Mouse (Mus musculus) stomach, embryonic 15.5 days (tissue): ENCODE measurements at regions not wholly inside any gene's neighbourhood (a gene's known extent, or its start where the extent isn't known, plus 50 kb on each side); places are given as distances from the start of the nearest gene placed in this dataset.

Experiments
- ATAC-seq: fragments of 200-750 bp; cut with Nextera tagmentation; 2 replicates; pipeline ENCODE4 v1.8.0; 2017; ENCODE audit warnings: low read depth, moderate number of reproducible peaks, moderate TSS enrichment; ENCODE audit not compliant: insufficient read depth, low FRiP score
- H3K27ac ChIP-seq: fragments of 300-500 bp; sonication (generic); 2 replicates; pipeline ENCODE4 v1.5.1; 2015; ENCODE audit warnings: mild to moderate bottlenecking, inconsistent platforms
- H3K27me3 ChIP-seq: fragments of 300-500 bp; sonication (generic); replicated peaks from 2 replicates; pipeline ENCODE4 v1.6.1; 2015; ENCODE audit warnings: inconsistent platforms
- H3K36me3 ChIP-seq: fragments of 300-500 bp; sonication (generic); 2 replicates; pipeline ENCODE4 v1.6.1; 2015; ENCODE audit warnings: inconsistent platforms
- H3K4me1 ChIP-seq: fragments of 300-500 bp; sonication (generic); 2 replicates; pipeline ENCODE4 v1.6.1; 2015; ENCODE audit warnings: inconsistent platforms
- H3K4me2 ChIP-seq: fragments of 300-500 bp; sonication (generic); 2 replicates; pipeline ENCODE4 v1.6.1; 2015; ENCODE audit warnings: mild to moderate bottlenecking, inconsistent platforms
- H3K4me3 ChIP-seq: fragments of 300-500 bp; sonication (generic); replicated peaks from 2 replicates; pipeline ENCODE4 v1.5.1; 2015; ENCODE audit warnings: inconsistent platforms
- H3K9ac ChIP-seq: fragments of 300-500 bp; sonication (generic); 2 replicates; pipeline ENCODE4 v1.6.1; 2015; ENCODE audit warnings: inconsistent platforms
- H3K9me3 ChIP-seq: fragments of 300-500 bp; sonication (generic); 2 replicates; pipeline ENCODE4 v1.6.1; 2016; ENCODE audit warnings: inconsistent platforms
- WGBS: fragments of 180-500 bp; shearing (Covaris S2); methylation state at CpG from one replicate; pipeline ENCODE4 v1.1.7; 2015; 5-methylcytosine and 5-hydroxymethylcytosine counted together

DNA sequence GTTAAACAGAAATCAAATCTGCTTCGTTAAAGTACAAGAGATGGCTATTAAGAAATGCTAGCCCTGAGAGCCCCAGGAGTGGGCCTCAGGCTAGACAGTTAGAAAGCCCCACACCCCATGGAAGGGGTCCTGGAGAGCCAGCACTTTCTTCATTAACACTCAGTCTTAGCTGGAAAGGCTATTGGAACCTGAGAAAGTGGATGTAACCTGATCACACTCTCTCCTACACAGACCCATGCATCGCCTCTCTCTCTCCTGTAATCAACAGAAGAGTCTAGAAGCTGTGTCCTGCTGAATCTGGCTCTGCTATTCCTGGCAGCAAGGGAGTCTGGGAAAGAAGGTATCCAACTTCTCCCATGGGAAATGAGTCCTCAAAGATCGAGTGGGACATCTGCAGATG is 64.8 kb upstream of the Atl2 start:
- Histone ChIP-seq H3K27ac (no peak overlapping the region), H3K36me3 (no peaks in the 10 kb centered on the region), H3K4me3 (no peak overlapping the region), H3K9me3 (no peaks in the 10 kb centered on the region), H3K27me3 (no peaks in the 10 kb centered on the region), H3K9ac (no peak overlapping the region), H3K4me2 (no peak overlapping the region), H3K4me1 (peaks cover 4% of the 10 kb centered on the region; the same call in 1 of the 2 replicates)
- no peak for ATAC-seq
- 50% methylated on average over 3 of the region's 3 CpGs for WGBS

DNA sequence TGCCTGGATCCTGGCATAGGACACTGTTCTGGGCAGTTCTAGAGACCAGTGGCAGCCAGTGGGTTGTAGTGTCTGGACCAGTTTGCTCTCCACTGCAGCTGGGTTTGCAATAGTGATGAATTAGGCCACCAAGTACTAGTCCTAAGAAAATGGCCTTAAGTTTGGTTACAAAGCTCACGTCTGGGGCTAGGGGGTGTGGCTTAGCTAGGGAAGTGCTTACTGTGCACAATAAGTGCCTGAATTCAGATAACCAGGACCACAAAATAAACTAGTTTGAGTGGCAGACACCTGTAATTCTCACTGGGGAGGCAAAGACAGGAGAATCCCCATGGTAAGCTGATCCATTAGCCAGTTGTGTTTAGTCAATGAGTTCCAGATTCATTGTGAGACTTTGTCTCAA is 59.3 kb upstream of the Atl2 start:
- Histone ChIP-seq H3K4me2 (no peak overlapping the region), H3K9ac (no peak overlapping the region), H3K4me1 (0 out of 2 replicates have a peak, but pooled peaks cover 3% of the 10 kb centered on the region), H3K27me3 (no peaks in the 10 kb centered on the region), H3K9me3 (no peaks in the 10 kb centered on the region), H3K36me3 (no peaks in the 10 kb centered on the region), H3K4me3 (no peak overlapping the region), H3K27ac (no peak overlapping the region)
- ATAC-seq: no peak
- WGBS: 21% methylated on average over 1 of the region's 1 CpGs

DNA sequence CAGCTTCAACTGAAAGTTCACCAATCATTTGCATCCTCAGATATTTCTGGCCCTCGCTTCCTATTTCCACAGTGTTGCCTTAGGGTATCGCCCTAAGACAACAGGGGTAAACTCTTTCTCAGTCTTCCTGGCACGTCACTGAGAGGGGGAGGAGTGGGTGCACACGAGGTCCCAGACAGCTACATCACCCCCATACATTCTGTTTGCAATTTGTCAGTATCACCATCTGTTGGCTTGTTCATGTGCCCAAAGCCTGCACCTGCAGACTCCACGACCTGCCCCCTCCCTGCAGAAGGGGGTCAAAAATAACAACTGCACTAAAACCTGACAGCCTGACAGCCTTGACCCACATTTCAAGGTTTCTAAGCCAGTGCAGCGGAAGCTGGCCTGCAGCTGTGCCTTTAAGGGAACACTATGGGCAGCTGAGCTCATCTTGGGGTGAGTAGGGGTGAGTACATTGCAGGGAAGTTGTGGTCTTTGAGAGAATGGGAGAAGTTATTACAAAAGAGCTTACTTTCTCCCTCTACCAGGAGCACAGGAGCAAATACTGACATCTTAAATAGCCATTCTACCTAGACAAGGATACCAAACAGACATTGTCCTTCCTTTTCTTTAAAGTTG is 58.8 kb upstream of the Atl2 start:
- no peak for ATAC-seq
- no peaks in the 10 kb centered on the region for H3K27me3 ChIP-seq
- no peak overlapping the region for H3K27ac ChIP-seq
- WGBS: 53% methylated on average over 6 of the region's 6 CpGs
- 0 out of 2 replicates have a peak, but pooled peaks cover 3% of the 10 kb centered on the region for H3K4me1 ChIP-seq
- no peak overlapping the region for H3K4me2 ChIP-seq
- H3K9me3 ChIP-seq: no peaks in the 10 kb centered on the region
- H3K9ac ChIP-seq: no peak overlapping the region
- H3K36me3 ChIP-seq: no peaks in the 10 kb centered on the region
- no peak overlapping the region for H3K4me3 ChIP-seq

DNA sequence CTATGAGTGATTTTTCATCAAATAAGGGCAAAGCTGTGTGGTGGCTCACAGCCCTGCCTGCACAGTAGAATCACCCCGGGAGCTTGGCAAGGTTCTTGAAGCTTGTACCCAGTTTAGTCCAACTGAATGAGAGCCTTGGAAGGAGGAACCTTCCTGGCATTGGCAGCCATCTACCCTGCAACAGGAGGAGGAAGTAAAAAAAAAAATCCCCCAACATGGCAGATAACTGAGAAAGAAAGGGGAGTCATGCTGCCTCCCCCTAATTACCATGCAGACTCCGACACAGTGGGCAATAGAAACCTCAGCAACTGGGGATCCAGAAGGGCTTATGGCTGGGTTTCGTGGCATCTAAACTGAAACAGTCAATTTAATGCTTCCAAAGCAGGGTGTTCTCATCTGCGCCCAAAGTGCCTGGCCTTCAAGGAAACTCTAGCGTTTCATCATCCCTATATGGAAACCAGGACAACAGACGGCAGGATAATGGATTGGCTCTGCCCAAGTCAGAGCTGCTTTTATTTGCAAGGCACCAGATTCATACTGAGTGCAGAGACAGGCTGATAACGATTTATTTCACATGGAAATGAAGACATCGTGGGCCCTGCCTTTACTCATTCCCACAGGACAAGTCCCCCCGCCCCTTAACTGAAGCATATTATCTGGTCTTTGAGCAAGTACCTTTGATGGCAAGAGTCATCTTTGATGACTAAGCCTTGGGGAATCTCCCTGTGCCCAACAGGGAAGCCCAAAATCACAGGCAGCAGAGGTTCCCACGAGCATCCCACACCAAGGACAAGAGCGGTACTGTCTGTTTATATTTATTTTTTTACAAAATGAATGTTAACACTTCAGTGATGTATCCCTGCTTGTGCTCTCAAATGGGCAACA is 52.9 kb upstream of the Atl2 start:
- Histone ChIP-seq H3K9me3 (no peaks in the 10 kb centered on the region), H3K36me3 (no peaks in the 10 kb centered on the region), H3K4me1 (peaks cover 7% of the 10 kb centered on the region; the same call in 1 of the 2 replicates), H3K4me2 (0 out of 2 replicates have a peak overlapping the region, but pooled peaks have one; percentile 17), H3K27ac (peak overlapping the region; percentile 77), H3K4me3 (no peak overlapping the region), H3K9ac (no peak overlapping the region), H3K27me3 (no peaks in the 10 kb centered on the region)
- 57% methylated on average over 11 of the region's 11 CpGs for WGBS
- no peak for ATAC-seq
